Mouse (Mus musculus) G1E-ER4 (cell line): ENCODE measurements around the gene Macrod2. TPM values are rescaled to one million over a fixed set of nuclear protein-coding genes. Genes with fewer than 3 reads are reported as not detected.

Experiments used
- GATA1 ChIP-seq: IDR thresholded peaks from one replicate; pipeline ENCODE4 v1.8.0; 2012; ENCODE audit warnings: low read length, inconsistent platforms
- polyA plus RNA-seq: library from polyadenylated mRNA; stranded (reverse); fragments of >175 nt; gene quantifications from 2 replicates; pipeline ENCODE4 v1.2.3, GENCODE M21; 2012

Macrod2 gene
- polyA plus RNA-seq, 1 experiment = not detected

GRCm38 (mm10) chr2:142329761-142330160 is 1934.7 kb downstream of the Macrod2 start:
- TF ChIP-seq GATA1 = no peak

GRCm38 (mm10) chr2:142334441-142335102 is 1939.5 kb downstream of the Macrod2 start:
- no peak for TF ChIP-seq GATA1

- TF ChIP-seq GATA1 = no peak
Measured at GRCm38 (mm10) chr2:142335103-142335999, 1940.2 kb downstream of the Macrod2 start.

GRCm38 (mm10) chr2:142344021-142344420 is 1948.9 kb downstream of the Macrod2 start:
- no peak for TF ChIP-seq GATA1

- TF ChIP-seq GATA1 = no peak
Measured at GRCm38 (mm10) chr2:142344758-142345157, 1949.6 kb downstream of the Macrod2 start.

GRCm38 (mm10) chr2:142349805-142350204 is 1954.7 kb downstream of the Macrod2 start:
- TF ChIP-seq GATA1 = no peak

GRCm38 (mm10) chr2:142362888-142363287 is 1967.8 kb downstream of the Macrod2 start:
- TF ChIP-seq GATA1 = no peak

- TF ChIP-seq GATA1 = no peak
Measured at GRCm38 (mm10) chr2:142373978-142374377, 1978.9 kb downstream of the Macrod2 start.

- TF ChIP-seq GATA1 = no peak
Measured at GRCm38 (mm10) chr2:142380563-142380962, 1985.5 kb downstream of the Macrod2 start.

- TF ChIP-seq GATA1 = no peak
Measured at GRCm38 (mm10) chr2:142381081-142381579, 1986.0 kb downstream of the Macrod2 start.

- TF ChIP-seq GATA1 = no peak
Measured at GRCm38 (mm10) chr2:142393546-142393945, 1998.4 kb downstream of the Macrod2 start.

- no peak for TF ChIP-seq GATA1
Measured at GRCm38 (mm10) chr2:142399490-142399889, 2004.4 kb downstream of the Macrod2 start.

- no peak for TF ChIP-seq GATA1
Measured at GRCm38 (mm10) chr2:142400781-142401180, 2005.7 kb downstream of the Macrod2 start.

- TF ChIP-seq GATA1 = no peak
Measured at GRCm38 (mm10) chr2:142401359-142401758, 2006.2 kb downstream of the Macrod2 start.

- no peak for TF ChIP-seq GATA1
Measured at GRCm38 (mm10) chr2:142403394-142403793, 2008.3 kb downstream of the Macrod2 start.

- no peak for TF ChIP-seq GATA1
Measured at GRCm38 (mm10) chr2:142404321-142404720, 2009.2 kb downstream of the Macrod2 start.
